Mouse (Mus musculus) stomach, embryonic 16.5 days (tissue): ENCODE results near the gene Slc9b1. TPM values are rescaled to one million over a fixed set of nuclear protein-coding genes. Genes with fewer than 3 reads are reported as not detected.

ENCODE experiments used
- ATAC-seq: fragments of 200-750 bp; cut with Nextera tagmentation; 2 replicates; pipeline ENCODE4 v1.8.0; 2017; ENCODE audit warnings: moderate number of reproducible peaks, moderate TSS enrichment; ENCODE audit not compliant: insufficient read depth, low FRiP score
- H3K27ac ChIP-seq: fragments of 300-500 bp; sonication (generic); 2 replicates; pipeline ENCODE4 v1.5.1; 2014; ENCODE audit warnings: low read length
- H3K27me3 ChIP-seq: fragments of 300-500 bp; sonication (generic); 2 replicates; pipeline ENCODE4 v1.6.1; 2014; ENCODE audit warnings: low read length, control low read depth, mixed read lengths; ENCODE audit not compliant: control insufficient read depth, insufficient read depth
- H3K36me3 ChIP-seq: fragments of 300-500 bp; sonication (generic); 2 replicates; pipeline ENCODE4 v1.6.1; 2014; ENCODE audit warnings: low read length; ENCODE audit not compliant: control insufficient read depth, insufficient read depth
- H3K4me1 ChIP-seq: fragments of 300-500 bp; sonication (generic); 2 replicates; pipeline ENCODE4 v1.6.1; 2014; ENCODE audit warnings: low read length, control low read depth, mixed read lengths; ENCODE audit not compliant: control insufficient read depth, insufficient read depth
- H3K4me2 ChIP-seq: fragments of 300-500 bp; sonication (generic); 2 replicates; pipeline ENCODE4 v1.6.1; 2014; ENCODE audit warnings: low read depth, low read length, mixed read lengths
- H3K4me3 ChIP-seq: fragments of 300-500 bp; sonication (generic); replicated peaks from 2 replicates; pipeline ENCODE4 v1.5.1; 2014; ENCODE audit warnings: mild to moderate bottlenecking, low read length
- H3K9ac ChIP-seq: fragments of 300-500 bp; sonication (generic); 2 replicates; pipeline ENCODE4 v1.6.1; 2014; ENCODE audit warnings: low read length
- H3K9me3 ChIP-seq: fragments of 300-500 bp; sonication (generic); replicated peaks from 2 replicates; pipeline ENCODE4 v1.6.1; 2016; ENCODE audit warnings: low read length, control low read depth; ENCODE audit not compliant: control insufficient read depth
- WGBS: fragments of 180-500 bp; shearing (Covaris S2); extraction: QIAGEN DNeasy Blood & Tissue Kit; methylation state at CpG from one replicate; pipeline ENCODE4 v1.1.7; 2014; 5-methylcytosine and 5-hydroxymethylcytosine counted together
- polyA plus RNA-seq: library from polyadenylated mRNA; unstranded; fragments of >200 nt; fragmentation: Nextera tagmentation; extraction: Ambion mirVana; gene quantifications from 2 replicates; pipeline ENCODE4 v1.2.1, GENCODE M21; 2015

The Slc9b1 gene
- polyA plus RNA-seq, 1 experiment from 2014 or later, result 0.34 TPM

DNA sequence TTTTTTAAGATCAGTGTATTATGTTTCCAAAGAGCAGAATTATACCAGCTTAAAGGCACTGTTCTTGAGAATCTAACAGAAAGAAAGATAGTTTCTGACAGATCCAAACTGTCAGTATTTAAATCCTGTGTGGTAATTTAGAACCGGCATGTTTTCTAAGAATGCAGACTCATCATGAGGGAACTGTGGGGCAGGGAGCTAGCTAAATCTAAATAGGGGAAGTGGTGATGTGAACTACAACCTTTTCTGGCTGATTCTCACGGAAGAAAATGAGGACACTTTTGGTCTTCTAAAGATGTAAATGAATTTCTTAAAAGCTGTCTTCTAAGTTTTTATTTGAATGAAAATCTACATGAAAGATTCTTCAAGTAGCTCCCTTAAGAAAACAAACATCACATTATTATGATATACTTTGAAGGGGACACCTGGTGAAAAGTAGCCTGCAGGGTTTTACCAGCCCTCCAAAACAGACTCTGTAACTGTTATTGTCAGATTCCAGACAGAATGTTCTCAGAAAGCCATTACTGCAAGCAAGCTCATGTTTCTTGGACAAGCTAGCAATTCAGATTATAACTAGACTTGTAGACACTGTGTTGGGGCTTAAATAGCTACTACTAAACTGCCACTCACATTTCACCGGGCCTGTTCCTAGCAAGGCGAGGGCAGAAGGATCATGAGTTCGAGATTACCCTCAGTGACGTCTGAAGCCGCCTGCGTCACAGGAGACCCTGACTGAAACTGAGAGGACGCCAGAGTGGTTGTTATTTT lies 72.9 kb downstream of the Slc9b1 start:
- no peak overlapping the region for H3K9ac ChIP-seq
- ATAC-seq, result no peak
- 0 out of 2 replicates have a peak, but pooled peaks cover 9% of the 10 kb centered on the region for H3K4me1 ChIP-seq
- 82% methylated on average over 9 of the region's 9 CpGs for WGBS
- H3K27ac ChIP-seq, result no peak overlapping the region
- H3K9me3 ChIP-seq, result no peaks in the 10 kb centered on the region
- no peaks in the 10 kb centered on the region for H3K27me3 ChIP-seq
- H3K4me2 ChIP-seq, result no peak overlapping the region
- no peak overlapping the region for H3K4me3 ChIP-seq
- no peaks in the 10 kb centered on the region for H3K36me3 ChIP-seq

- Histone ChIP-seq H3K27me3 (no peaks in the 10 kb centered on the region), H3K36me3 (no peaks in the 10 kb centered on the region), H3K9me3 (no peaks in the 10 kb centered on the region), H3K4me1 (0 out of 2 replicates have a peak, but pooled peaks cover 9% of the 10 kb centered on the region), H3K4me2 (no peak overlapping the region), H3K27ac (no peak overlapping the region), H3K4me3 (no peak overlapping the region), H3K9ac (no peak overlapping the region)
- no peak for ATAC-seq
Measured at GRCm38 (mm10) chr3:135421310-135421594, 73.4 kb downstream of the Slc9b1 start.

DNA sequence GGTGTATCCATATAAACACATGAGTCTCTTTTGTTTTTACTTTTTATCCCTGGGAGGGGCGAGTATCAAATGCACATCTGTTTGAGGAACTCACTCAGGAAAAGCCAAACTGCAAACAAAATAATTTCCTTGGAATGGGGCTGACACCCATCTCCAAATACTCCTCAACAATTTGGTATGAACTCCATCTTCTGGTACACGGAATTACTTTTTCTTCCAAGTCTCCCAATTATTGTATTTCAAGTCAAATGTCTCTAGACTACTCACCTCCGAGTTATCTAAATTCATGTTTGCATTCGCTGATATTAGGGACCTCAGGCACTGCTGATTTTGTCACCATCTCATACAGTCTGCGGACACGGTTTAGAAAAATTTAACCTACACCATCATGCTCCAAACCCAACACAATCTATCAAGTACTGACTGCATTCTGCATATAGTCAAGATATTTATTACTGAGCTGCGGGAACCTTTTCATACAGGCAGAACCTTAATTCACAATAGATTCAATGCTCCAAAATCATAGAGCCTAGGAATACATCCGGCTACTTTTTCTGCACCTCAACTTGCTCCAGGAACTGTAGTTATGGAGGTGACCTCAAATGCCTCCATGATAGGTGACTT lies 74.5 kb downstream of the Slc9b1 start:
- Histone ChIP-seq H3K9me3 (no peaks in the 10 kb centered on the region), H3K4me3 (peak overlapping the region; percentile 81), H3K4me1 (0 out of 2 replicates have a peak, but pooled peaks cover 9% of the 10 kb centered on the region), H3K36me3 (no peaks in the 10 kb centered on the region), H3K4me2 (peak overlapping the region; percentile 60), H3K27me3 (no peaks in the 10 kb centered on the region), H3K9ac (peak overlapping the region; percentile 88), H3K27ac (peak overlapping the region; percentile 94)
- no peak for ATAC-seq
- 11% methylated on average over 8 of the region's 8 CpGs for WGBS

- WGBS, result under 1% methylated on average over 101 of the region's 103 CpGs
- Histone ChIP-seq H3K4me1 (0 out of 2 replicates have a peak, but pooled peaks cover 9% of the 10 kb centered on the region), H3K9ac (peak overlapping the region; percentile 88), H3K36me3 (no peaks in the 10 kb centered on the region), H3K4me2 (peak overlapping the region; percentile 87), H3K4me3 (peak overlapping the region; percentile 81), H3K27ac (peak overlapping the region; percentile 94), H3K27me3 (no peaks in the 10 kb centered on the region), H3K9me3 (no peaks in the 10 kb centered on the region)
- ATAC-seq, result peak; percentile 98
Measured at GRCm38 (mm10) chr3:135422856-135423607, 75.2 kb downstream of the Slc9b1 start.

GRCm38 (mm10) chr3:135423608-135424212 lies 75.9 kb downstream of the Slc9b1 start, which contains the start of gene Cisd2:
Gene Cisd2 (minus strand): TSS chr3:135423925.
- Histone ChIP-seq H3K4me2 (peak within 1 kb of the TSS; percentile 87), H3K4me1 (0 out of 2 replicates have a peak, but pooled peaks cover 9% of the 10 kb centered on the region), H3K27ac (peak within 1 kb of the TSS; percentile 94), H3K9ac (peak within 1 kb of the TSS; percentile 88), H3K36me3 (no peaks in the 10 kb centered on the region), H3K4me3 (peak within 1 kb of the TSS; percentile 81), H3K27me3 (no peaks in the 10 kb centered on the region), H3K9me3 (no peaks in the 10 kb centered on the region)
- ATAC-seq, result 0 out of 2 replicates have a peak, but pooled peaks have one; percentile 0
- under 1% methylated on average over 8 of the region's 8 CpGs for WGBS

DNA sequence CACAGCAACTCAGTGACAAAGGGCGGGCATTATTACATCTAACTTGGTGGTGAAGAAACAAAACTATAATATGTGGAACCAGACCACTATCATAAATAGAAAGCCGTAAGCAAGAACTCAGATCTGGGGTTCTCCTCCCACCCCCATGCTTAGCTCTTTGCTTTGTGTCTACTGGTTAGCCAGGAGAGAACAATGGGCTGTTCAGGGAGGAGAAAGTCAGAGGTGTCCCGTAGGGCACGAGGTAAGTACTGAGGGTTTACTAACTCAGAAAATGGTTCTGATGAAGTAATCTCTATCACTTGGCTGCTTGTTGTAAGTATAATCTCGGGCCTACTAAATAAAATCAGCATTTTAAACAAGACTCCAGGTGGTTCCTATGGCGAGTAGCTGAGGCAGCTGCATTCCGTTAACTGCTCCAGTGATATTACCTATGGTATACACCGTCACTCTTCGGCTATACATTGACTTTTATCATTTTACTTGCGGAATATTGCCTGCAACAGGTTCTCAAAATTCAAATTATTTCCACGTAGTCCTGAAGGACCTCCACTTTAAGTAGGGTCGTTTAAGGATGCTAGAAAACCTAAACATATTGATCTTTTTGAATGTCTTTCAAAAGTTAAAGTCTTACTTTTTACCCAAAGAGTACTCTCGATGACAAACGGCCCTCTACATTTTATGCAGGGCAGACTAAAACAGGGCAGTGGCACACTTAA lies 89.2 kb downstream of the Slc9b1 start:
- peak overlapping the region; percentile 57 for H3K4me3 ChIP-seq
- no peaks in the 10 kb centered on the region for H3K36me3 ChIP-seq
- H3K27me3 ChIP-seq, result no peaks in the 10 kb centered on the region
- no peaks in the 10 kb centered on the region for H3K9me3 ChIP-seq
- peak overlapping the region; percentile 60 for H3K27ac ChIP-seq
- 0 out of 2 replicates have a peak, but pooled peaks cover 4% of the 10 kb centered on the region for H3K4me1 ChIP-seq
- H3K4me2 ChIP-seq, result peak overlapping the region; percentile 67
- no peak for ATAC-seq
- WGBS, result 39% methylated on average over 14 of the region's 14 CpGs
- peak overlapping the region; percentile 70 for H3K9ac ChIP-seq

- no peaks in the 10 kb centered on the region for H3K36me3 ChIP-seq
- peak; percentile 93 for ATAC-seq
- H3K27ac ChIP-seq, result peak within 1 kb of the TSS; percentile 100
- peak within 1 kb of the TSS; percentile 67 for H3K4me2 ChIP-seq
- no peaks in the 10 kb centered on the region for H3K27me3 ChIP-seq
- peaks cover 6% of the 10 kb centered on the region; the same call in 1 of the 2 replicates for H3K4me1 ChIP-seq
- no peaks in the 10 kb centered on the region for H3K9me3 ChIP-seq
- H3K4me3 ChIP-seq, result peak within 1 kb of the TSS; percentile 92
- peak within 1 kb of the TSS; percentile 99 for H3K9ac ChIP-seq
- WGBS, result under 1% methylated on average over 56 of the region's 56 CpGs
Measured at GRCm38 (mm10) chr3:135437758-135438495, 90.1 kb downstream of the Slc9b1 start, which contains the start of gene Ube2d3. Gene Ube2d3 (plus strand): TSS chr3:135438149.

DNA sequence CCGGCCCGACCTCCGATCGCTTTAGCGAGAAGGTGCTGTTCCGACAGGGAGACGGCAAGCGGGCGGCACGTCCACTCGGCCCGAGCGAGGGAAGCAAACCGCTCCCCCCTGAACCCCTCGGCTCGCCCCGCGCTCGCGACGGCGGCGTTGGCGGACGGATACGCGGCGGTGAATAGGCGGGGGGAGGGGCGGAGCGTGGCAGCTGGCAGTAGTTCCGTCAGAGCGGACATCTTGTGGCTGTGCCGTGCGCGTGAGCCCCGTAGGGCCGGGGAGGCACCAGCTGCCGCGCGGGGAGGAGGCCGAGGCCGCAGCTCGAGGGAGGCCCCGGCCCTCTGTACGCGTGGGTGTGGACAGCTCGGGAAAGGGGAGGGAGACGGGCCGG lies 90.7 kb downstream of the Slc9b1 start:
- peak; percentile 75 for ATAC-seq
- peak overlapping the region; percentile 99 for H3K9ac ChIP-seq
- H3K9me3 ChIP-seq, result no peaks in the 10 kb centered on the region
- WGBS, result under 1% methylated on average over 44 of the region's 50 CpGs
- H3K4me1 ChIP-seq, result peaks cover 7% of the 10 kb centered on the region; the same call in 1 of the 2 replicates
- peak overlapping the region; percentile 92 for H3K4me3 ChIP-seq
- peaks cover 3% of the 10 kb centered on the region; the same call in 1 of the 2 replicates for H3K36me3 ChIP-seq
- H3K27ac ChIP-seq, result peak overlapping the region; percentile 100
- H3K4me2 ChIP-seq, result peak overlapping the region; percentile 22; the same call in 1 of the 2 replicates
- no peaks in the 10 kb centered on the region for H3K27me3 ChIP-seq
